Mouse (Mus musculus) adrenal gland, adult 2 months (tissue): ENCODE data around the gene Rexo4. TPM values are rescaled to one million over a fixed set of nuclear protein-coding genes. Genes with fewer than 3 reads are reported as not detected.
A peak's percentile ranks its signal among the peaks of the same experiment; 100 is the strongest.

Experiments
- DNase-seq: peaks from one replicate; pipeline ENCODE4 v3.0.0; 2021
- polyA plus RNA-seq: library from polyadenylated mRNA; depleted of rRNA; stranded (reverse); fragments of >200 nt; gene quantifications from 2 replicates; pipeline ENCODE4 v1.2.3, GENCODE M21; 2012; rRNA removed
- total RNA-seq, 2 experiments: library from RNA; stranded (reverse); gene quantifications; 2 replicates each; pipeline ENCODE4 v1.2.3; 2021

The Rexo4 gene
- total and polyA plus RNA-seq, 3 experiments = 10.1 to 41.4 (median 23.6) TPM

GRCm38 (mm10) chr2:26910124-26910993 lies 53.8 kb downstream of the Rexo4 start, which contains the start of the genes Med22 and Rpl7a:
TSS of gene Med22 (minus strand) at chr2:26910677.
TSS of gene Rpl7a (plus strand) at chr2:26910764.
- DNase-seq = peak; percentile 100

DNA sequence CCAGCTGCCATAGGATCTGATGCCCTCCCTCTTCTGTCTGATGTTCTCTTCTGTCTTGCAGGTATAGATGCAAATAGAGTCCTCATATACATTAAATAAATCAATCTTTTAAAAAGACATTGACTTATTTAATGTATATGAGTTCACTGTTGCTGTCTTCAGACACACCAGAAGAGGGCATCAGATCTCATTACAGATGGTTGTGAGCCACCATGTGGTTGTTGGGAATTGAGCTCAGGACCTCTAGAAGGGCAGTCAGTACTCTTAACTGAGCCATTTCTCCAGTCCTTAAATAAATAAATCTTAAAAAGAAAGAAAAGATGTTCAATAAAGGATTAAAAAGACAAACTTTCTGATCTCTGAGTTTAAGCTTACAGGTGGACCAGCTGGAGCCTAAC lies 54.8 kb downstream of the Rexo4 start:
- DNase-seq = no peak

DNA sequence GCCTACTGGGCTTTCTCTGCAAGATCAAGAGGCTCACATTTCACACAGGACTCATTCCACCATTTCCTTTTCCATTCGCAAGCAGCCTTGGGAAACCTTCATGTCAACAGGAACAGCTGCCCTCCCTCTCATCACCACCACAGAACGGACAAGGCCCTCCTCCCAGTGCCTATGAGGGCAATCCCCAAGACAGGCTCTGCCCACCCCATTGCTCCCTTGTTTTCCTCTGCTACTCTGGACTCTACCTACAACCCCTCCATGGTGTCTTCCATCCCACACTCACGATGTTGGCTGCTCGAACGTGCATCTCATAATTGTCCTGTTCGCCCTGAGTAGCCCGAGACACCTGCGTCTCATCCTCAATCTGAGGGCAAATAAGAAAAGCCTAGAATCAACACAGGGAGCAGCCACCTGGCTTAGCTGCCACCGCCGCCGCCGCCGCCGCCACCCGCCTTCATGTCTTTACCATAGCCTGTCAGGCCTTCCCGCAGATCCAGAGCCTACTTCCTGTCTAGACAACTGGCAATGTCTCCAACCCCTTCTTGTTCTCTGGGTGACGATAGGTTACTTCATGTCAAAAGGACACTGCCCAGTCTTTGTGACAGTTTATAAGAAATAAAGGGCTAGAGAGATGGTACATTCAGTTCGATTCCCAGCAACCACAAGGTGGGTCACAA lies 55.3 kb downstream of the Rexo4 start:
- DNase-seq = no peak

DNA sequence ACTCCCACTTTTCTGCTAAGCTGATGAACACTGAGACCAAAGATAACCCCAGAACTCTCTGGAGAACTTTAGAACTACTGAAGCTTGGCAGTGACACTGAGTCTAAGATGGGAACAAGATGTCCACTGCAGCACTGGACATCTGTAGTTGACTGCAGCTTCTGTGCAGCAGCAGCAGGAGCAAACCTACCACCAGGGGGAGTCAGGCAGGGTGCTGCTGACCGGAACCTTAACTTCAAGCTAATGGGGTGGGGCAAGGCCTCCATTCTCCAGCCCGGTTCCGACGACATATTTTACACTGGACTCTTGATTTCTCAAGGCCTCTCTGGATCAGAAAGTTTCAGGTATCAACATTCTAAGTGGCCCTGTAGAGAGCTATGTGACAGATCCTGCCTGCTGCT lies 57.1 kb downstream of the Rexo4 start:
- DNase-seq = peak; percentile 65

DNA sequence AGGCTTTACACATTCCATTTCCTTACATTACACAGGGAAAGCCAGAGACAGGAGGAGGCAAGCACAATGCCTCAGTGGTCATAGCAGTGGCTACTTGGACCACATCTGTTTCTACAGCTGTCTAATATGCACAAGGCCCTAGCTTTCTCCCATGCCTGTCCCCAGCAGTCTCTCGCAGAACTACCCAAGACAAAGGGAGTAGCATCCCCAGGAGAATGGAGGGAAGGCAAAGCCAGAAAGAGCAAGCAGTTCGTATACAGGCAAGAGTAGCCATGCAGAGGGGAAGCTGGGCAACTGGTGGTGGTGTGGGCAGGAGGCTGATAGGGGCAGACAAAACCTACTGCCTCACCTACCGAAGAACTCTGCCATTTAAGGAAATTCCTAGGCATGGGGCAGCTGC lies 57.8 kb downstream of the Rexo4 start:
- no peak for DNase-seq

- no peak for DNase-seq
Observed at GRCm38 (mm10) chr2:26905936-26906335, 58.2 kb downstream of the Rexo4 start.

Other genes starting within 250 kb of the Rexo4 start
- not detected for gene Abo, start 99.4 kb downstream of the Rexo4 start, total RNA-seq
- gene Abo, start 99.4 kb downstream of the Rexo4 start, polyA plus RNA-seq = not detected in 2 replicates
- 10 to 100 TPM; 23.9 to 26.6 TPM for gene Surf6, start 61.5 kb downstream of the Rexo4 start, total RNA-seq
- gene Surf6, start 61.5 kb downstream of the Rexo4 start, polyA plus RNA-seq = 5.1 and 5.2 TPM in 2 replicates
- gene Med22, start 53.7 kb downstream of the Rexo4 start, total RNA-seq = 10 to 100 TPM; 48.3 to 56.8 TPM
- gene Med22, start 53.7 kb downstream of the Rexo4 start, polyA plus RNA-seq = 45.0 and 45.5 TPM in 2 replicates
- gene Rpl7a, start 53.6 kb downstream of the Rexo4 start, total RNA-seq = 100 to 1,000 TPM; 543 to 545 TPM
- 233 and 258 TPM in 2 replicates for gene Rpl7a, start 53.6 kb downstream of the Rexo4 start, polyA plus RNA-seq
- 10 to 100 TPM; 38.4 to 47.9 TPM for gene Surf2, start 48.0 kb downstream of the Rexo4 start, total RNA-seq
- 22.5 and 28.5 TPM in 2 replicates for gene Surf2, start 48.0 kb downstream of the Rexo4 start, polyA plus RNA-seq
- 100 to 1,000 TPM; 108 to 115 TPM for gene Surf1, start 47.9 kb downstream of the Rexo4 start, total RNA-seq
- gene Surf1, start 47.9 kb downstream of the Rexo4 start, polyA plus RNA-seq = 67.9 and 77.7 TPM in 2 replicates
- 100 to 1,000 TPM; 162 to 168 TPM for gene Surf4, start 30.5 kb downstream of the Rexo4 start, total RNA-seq
- 424 and 468 TPM in 2 replicates for gene Surf4, start 30.5 kb downstream of the Rexo4 start, polyA plus RNA-seq
- under 1 TPM; 0.17 to 0.29 TPM for gene Stkld1, start 30.3 kb downstream of the Rexo4 start, total RNA-seq
- 0.06 and 0.48 TPM in 2 replicates for gene Stkld1, start 30.3 kb downstream of the Rexo4 start, polyA plus RNA-seq
- gene Adamts13, start 9.0 kb upstream of the Rexo4 start, total RNA-seq = not detected
- 0.04 TPM in 1 of 2 replicates, not detected in the other for gene Adamts13, start 9.0 kb upstream of the Rexo4 start, polyA plus RNA-seq
- gene Cacfd1, start 45.5 kb upstream of the Rexo4 start, total RNA-seq = 10 to 100 TPM; 40.2 to 52.4 TPM
- 80.1 and 109 TPM in 2 replicates for gene Cacfd1, start 45.5 kb upstream of the Rexo4 start, polyA plus RNA-seq
- gene Slc2a6, start 63.6 kb upstream of the Rexo4 start, total RNA-seq = under 1 TPM; 0.76 to 0.78 TPM
- gene Slc2a6, start 63.6 kb upstream of the Rexo4 start, polyA plus RNA-seq = 1.7 and 2.5 TPM in 2 replicates
- gene Mymk, start 107.8 kb upstream of the Rexo4 start, total RNA-seq = not detected
- gene Mymk, start 107.8 kb upstream of the Rexo4 start, polyA plus RNA-seq = 0.08 TPM in 1 of 2 replicates, not detected in the other
- gene Adamtsl2, start 115.0 kb upstream of the Rexo4 start, total RNA-seq = 10 to 100 TPM; 24.8 to 25.4 TPM
- 20.9 and 28.5 TPM in 2 replicates for gene Adamtsl2, start 115.0 kb upstream of the Rexo4 start, polyA plus RNA-seq
- 1 to 10 TPM; 2.1 to 2.9 TPM for gene Fam163b, start 178.1 kb upstream of the Rexo4 start, total RNA-seq
- 1.4 and 1.5 TPM in 2 replicates for gene Fam163b, start 178.1 kb upstream of the Rexo4 start, polyA plus RNA-seq
- 100 to 1,000 TPM; 348 to 637 TPM for gene Dbh, start 200.8 kb upstream of the Rexo4 start, total RNA-seq
- gene Dbh, start 200.8 kb upstream of the Rexo4 start, polyA plus RNA-seq = 306 and 321 TPM in 2 replicates